Mouse (Mus musculus): ENCODE measurements around the gene Man1a.

The Man1a gene

GRCm38 (mm10) chr10:54014116-54014758, 62.2 kb downstream of the Man1a start:
- DNase-seq (ENCODE audit: low spot score), result no peak

GRCm38 (mm10) chr10:54013143-54013791, 63.1 kb downstream of the Man1a start:
- no peak for DNase-seq (ENCODE audit: low spot score)

- no peak for DNase-seq (ENCODE audit: low spot score)
Observed at GRCm38 (mm10) chr10:54009154-54009553, 67.3 kb downstream of the Man1a start.

DNA sequence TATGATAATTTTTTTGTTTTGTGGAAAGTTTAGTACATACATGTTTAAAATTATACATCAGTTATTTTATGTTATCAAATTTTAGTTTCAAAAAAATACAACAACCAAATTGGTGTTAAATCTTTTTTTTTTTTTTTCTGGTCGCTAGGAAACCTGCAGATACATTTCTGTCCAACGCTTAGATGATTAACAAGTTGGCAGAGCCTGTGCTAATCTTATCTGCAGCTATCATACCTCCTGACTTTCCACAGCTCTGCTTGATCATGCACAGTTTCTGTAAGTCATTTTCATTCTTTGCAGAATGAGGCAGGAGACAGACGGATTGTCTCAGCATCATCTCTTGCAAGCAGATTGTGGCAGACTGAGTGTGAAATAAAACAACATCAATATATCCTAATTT, 69.5 kb downstream of the Man1a start:
- DNase-seq (ENCODE audit: low spot score), result no peak

DNA sequence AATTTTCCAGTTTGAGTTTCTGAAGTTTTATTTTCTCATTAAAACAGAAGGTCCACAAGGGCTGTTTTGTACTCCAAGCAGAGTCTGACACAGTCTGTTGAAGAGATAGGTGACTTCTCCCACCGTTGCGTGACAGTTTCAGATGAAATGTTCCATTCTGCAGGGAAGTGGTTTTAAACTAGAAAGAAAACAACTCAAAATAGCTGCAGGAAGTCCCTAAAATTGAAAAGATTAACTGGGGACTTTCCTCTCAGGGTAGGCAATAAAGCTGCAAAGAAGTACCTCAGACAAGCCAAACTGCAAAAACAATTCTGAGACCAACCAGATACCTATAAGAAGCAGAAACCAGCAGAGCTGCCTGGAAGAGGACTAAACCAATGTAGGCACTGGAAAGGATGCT, 70.6 kb downstream of the Man1a start:
- DNase-seq (ENCODE audit: low spot score), result peak; percentile 4

DNA sequence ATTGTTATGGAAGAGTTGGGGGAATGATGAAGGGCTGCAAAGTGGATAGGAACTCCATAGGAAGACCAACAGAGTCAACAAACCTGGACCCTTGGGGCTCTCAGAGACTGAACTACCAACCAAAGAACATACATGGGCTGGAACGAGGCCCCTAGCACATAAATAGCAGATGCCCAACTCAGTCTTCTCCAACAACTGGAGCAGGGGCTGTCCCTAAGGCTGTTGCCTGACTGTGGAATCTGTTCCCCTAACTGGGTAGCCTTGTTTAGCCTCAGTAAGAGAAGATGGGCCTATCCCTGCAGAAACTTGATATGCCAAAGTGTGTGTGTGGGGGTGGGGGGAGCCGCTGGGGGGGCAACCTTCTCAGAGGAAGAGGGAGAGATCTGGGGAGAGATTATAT, 73.5 kb downstream of the Man1a start:
- DNase-seq (ENCODE audit: low spot score), result no peak

DNA sequence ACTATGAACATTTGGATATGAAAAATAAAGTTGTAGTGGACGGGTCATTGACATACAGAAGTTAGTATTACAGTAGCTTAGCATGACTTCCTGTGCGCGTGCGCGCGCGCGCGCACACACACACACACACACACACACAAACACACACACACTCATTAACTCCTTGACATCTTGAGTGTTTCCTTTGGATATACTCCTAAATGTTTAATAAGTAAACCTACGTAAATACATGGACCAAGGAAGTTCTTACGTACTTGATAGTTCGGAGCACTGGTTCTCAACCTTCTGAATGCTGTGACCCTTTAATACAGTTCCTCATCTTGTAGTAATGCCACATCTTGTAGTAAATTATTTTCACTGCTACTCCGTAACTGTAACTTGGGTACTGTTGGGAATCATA, 79.1 kb downstream of the Man1a start:
- DNase-seq (ENCODE audit: low spot score), result no peak

DNA sequence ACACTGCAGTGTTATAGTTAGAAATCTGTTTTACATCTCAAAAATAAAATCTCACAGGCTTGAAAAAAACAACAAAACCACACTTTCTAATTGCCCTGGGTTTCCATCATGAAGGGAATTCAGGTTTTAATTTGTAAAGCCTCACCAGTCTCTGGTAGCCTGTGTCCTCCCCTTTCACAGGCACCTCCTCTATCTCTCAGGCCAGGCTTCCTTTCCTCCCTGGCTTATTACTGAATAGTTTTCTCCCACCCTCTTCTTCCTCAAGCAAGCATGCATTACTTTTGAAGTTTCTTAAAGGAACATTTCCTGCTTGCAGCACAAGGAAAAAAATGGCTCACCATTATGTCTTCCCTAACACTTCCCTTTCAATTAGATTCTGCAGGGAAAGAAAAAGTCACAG, 80.2 kb downstream of the Man1a start:
- no peak for DNase-seq (ENCODE audit: low spot score)

GRCm38 (mm10) chr10:53994591-53994990, 81.8 kb downstream of the Man1a start:
- DNase-seq (ENCODE audit: low spot score), result no peak

DNA sequence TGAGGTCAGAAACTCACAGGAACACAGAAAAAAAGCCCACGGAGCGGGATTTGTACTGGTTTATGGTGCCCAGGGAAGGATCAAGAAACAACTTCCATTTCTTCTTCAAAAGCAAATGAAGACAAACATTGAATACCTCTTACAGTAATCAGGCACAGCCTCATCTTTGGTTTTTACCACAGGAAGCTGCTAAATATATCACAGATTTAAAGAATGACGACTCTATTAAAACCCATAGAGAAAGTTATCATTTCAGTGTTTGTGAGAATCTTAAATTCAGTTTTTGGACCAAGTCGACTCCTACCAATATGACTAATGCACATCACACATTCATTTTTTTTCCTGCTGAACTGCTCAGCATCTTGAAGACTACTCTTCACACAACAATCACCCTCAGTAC, 86.0 kb downstream of the Man1a start:
- DNase-seq (ENCODE audit: low spot score), result no peak

- DNase-seq (ENCODE audit: low spot score), result no peak
Observed at GRCm38 (mm10) chr10:53984894-53985293, 91.5 kb downstream of the Man1a start.

- DNase-seq (ENCODE audit: low spot score), result no peak
Observed at GRCm38 (mm10) chr10:53984086-53984485, 92.3 kb downstream of the Man1a start.

DNA sequence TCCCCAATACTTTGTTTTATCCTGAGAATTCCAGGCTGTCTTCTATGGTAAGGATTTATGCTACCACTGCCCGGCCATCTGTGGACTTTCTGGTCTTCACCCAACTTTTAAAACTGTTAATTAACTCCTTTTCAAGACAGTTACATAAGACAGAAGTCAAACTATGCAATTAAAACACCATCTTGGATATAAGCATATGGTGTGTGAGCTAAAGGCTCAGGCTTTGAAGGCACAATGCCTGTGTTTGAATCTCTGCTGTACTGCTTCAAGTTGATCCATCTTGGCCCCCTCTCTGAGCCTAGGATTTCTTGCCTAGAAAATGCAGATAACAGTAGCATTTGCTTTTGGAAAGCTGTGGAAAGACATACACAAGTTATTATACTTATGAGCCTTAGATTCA, 97.8 kb downstream of the Man1a start:
- DNase-seq (ENCODE audit: low spot score), result no peak

GRCm38 (mm10) chr10:53974180-53974579, 102.2 kb downstream of the Man1a start:
- no peak for DNase-seq (ENCODE audit: low spot score)

DNA sequence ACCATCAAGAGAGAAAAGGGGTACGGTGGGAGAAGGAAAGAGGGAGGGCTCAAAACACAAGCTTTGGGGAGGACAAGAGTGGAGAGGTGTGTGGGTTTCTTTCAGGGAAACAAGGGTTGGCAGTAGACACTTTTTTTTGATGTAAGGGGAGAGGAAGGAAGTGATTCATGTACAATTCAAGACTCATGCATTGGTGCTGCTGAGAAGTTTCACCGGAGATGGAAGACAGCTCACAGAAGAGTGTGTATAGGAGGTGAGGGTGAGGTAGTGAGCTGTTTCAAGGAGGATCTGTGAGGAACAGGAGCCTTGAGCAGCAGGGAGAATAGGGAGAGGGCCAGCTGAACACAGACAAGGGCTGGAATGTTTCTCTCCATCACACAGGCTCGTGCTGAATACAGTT, 116.7 kb downstream of the Man1a start:
- peak; percentile 5 for DNase-seq (ENCODE audit: low spot score)

GRCm38 (mm10) chr10:53941597-53941996, 134.8 kb downstream of the Man1a start:
- no peak for DNase-seq (ENCODE audit: low spot score)

DNA sequence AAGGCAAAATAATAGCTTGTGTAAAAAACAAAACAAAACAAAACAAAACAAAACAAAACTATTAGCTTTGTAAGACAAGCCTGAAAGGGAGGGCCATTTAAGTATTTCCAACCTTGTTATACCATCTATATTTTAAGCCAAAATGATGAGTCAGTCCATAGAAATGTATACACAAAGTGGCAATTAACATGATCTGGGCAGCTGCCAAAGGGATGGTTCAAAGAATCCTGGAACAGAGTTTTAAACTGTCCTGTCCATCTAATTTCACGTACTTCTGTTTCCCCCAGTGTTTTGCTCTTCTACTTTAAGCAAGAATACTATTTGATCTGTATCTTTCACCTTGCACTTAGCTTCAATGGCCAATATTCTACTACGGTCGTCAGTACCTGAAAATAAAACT, 138.2 kb downstream of the Man1a start:
- no peak for DNase-seq (ENCODE audit: low spot score)

DNA sequence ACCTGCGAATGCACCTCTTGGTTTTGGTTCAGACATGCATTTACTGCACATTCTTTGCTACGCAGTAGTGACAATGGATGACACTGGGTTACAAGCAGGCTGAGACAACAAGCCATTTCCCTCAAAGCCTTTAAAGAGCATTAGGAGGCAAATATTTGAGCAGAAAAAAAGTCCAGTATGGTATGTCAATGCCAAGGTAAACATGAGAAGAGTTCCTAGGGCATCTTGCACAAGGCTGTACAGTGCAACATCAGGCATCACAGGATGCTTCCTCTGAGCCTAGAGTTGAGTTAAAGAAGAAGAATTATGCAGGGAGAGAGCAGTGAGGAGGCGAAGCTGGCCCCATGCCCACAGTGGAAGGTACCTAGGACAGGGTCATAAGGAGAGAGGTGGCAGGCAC, 140.3 kb downstream of the Man1a start:
- no peak for DNase-seq (ENCODE audit: low spot score)

DNA sequence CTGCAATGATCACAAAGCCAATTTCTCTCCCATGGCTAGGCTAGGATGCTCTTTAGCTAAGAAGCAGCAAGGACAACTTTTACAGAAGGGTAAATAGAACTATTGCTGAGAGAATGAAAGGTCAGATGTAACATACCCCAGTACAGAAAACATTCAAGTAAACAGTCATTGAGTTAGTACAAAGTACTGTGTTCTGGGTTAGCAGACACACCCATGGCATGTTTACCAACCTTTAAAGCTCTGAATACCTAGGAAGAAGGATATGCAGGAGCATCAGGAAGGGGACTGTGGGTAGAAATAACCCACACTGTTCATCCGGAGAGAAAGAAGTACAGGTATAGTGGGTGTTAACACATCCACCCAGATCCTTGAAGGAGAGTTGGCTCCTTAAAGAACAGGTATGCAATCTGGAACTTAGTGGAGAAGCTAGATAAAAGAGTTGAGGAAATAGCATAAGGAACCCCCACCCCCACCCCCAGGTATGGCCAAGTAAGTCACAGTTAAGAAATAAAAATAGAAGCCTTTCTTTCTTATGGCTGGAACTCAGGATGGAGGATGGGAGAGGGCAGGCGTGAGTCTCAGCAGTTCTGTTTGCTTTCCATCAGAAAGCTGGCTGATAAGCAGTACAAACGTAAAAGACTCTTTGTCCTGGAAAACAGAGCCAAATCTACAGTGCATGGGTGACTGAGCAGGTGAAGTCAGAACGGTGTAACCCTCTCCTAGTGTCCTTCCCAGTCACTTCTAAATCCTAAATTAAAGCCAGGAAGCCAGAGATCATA, 146.5 kb downstream of the Man1a start:
- DNase-seq (ENCODE audit: low spot score), result no peak

DNA sequence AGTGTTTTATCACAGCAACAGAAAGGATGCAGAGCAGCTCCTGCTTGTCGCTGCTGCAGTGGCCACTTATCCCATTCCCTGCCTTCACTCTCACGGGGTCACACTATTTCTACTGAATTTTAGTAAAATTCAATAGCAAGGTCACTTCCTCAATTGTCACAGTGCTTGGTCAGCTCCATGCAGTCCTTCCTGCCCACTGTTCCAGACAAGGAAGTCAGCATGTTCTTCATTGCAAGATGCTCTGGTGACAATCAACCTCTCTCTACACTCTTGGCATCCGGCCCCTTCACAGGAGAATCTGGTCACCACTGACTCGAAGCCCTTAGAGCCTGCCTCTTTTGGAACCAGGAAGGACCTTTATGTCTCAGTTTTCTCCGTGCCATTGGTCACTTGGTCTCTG, 148.5 kb downstream of the Man1a start:
- DNase-seq (ENCODE audit: low spot score), result no peak

DNA sequence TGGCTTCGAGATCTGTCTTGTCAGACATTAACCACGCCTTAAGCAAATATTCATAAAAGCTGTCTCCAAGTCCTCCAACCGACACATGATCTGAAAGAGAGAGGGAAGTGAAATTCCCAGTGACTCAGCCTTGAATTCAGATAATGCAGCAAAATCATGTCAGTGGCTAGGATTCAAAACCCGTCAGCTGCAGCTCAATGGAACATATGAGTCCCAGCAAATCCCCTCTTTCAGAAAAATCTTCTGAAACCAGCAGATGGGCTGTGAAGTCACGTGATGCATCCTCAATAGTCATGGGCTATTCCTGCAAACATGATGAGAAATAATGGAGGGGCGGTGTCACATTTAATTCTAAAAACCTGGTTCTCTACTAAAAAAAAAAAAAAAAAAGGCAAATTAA, 151.0 kb downstream of the Man1a start:
- DNase-seq (ENCODE audit: low spot score), result no peak

DNA sequence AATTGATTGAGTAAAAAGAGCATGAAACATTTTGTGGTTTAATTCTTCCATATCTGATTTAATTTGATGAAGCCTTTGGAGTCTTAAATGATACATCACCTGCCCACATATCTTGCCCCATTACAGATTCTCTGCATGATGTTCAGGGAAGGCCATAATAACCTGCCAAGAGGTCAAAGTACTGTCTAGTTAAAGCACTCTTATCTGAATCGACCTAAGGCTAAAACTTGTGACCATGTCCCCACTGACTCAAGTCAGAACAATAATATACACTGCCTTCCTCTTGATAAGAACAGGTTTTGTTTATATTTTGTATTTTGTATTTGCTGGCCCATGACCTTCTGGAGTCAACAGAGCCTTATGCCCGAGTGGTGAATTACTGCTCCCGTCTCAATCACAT, 154.2 kb downstream of the Man1a start:
- no peak for DNase-seq (ENCODE audit: low spot score)

GRCm38 (mm10) chr10:53917517-53917916, 158.9 kb downstream of the Man1a start:
- no peak for DNase-seq (ENCODE audit: low spot score)

Data from T-cell, adult 2 months (primary cell).